Mouse (Mus musculus) small intestine, adult 2 months (tissue): Measurements from ENCODE around the gene Synpo2. TPM values are rescaled to one million over a fixed set of nuclear protein-coding genes. Genes with fewer than 3 reads are reported as not detected.

Experiments
- H3K27ac ChIP-seq: fragments of 200-500 bp; 2 replicates; pipeline ENCODE4 v1.5.1; 2012; ENCODE audit warnings: low read depth, low read length, control low read depth, inconsistent platforms; ENCODE audit not compliant: insufficient read depth
- H3K27me3 ChIP-seq: fragments of 200-500 bp; 2 replicates; pipeline ENCODE4 v1.6.1; 2012; ENCODE audit warnings: mild to moderate bottlenecking, moderate library complexity, low read length, inconsistent platforms; ENCODE audit not compliant: control insufficient read depth, insufficient read depth
- H3K36me3 ChIP-seq: fragments of 200-500 bp; 2 replicates; pipeline ENCODE4 v1.6.1; 2012; ENCODE audit warnings: mild to moderate bottlenecking, low read length, control low read depth, inconsistent platforms; ENCODE audit not compliant: control insufficient read depth, insufficient read depth
- H3K4me1 ChIP-seq: fragments of 200-500 bp; 2 replicates; pipeline ENCODE4 v1.6.1; 2012; ENCODE audit warnings: low read length, inconsistent platforms, mixed read lengths; ENCODE audit not compliant: control insufficient read depth, insufficient read depth, insufficient read length
- H3K4me3 ChIP-seq: fragments of 200-500 bp; 2 replicates; pipeline ENCODE4 v1.5.1; 2012; ENCODE audit warnings: low read depth, mild to moderate bottlenecking, control low read depth, inconsistent platforms, low read length, moderate library complexity
- CTCF ChIP-seq: fragments of 200-500 bp; IDR thresholded peaks from 2 replicates; pipeline ENCODE4 v1.5.1; 2012; ENCODE audit warnings: low read depth, mild to moderate bottlenecking, control low read depth, inconsistent platforms, low read length, moderate library complexity, mixed read lengths; ENCODE audit not compliant: insufficient replicate concordance, insufficient read length; ENCODE audit errors: extremely low read depth
- POLR2A ChIP-seq: fragments of 200-500 bp; IDR thresholded peaks from 2 replicates; pipeline ENCODE4 v1.6.1; 2012; ENCODE audit warnings: low read depth, mild to moderate bottlenecking, control low read depth, inconsistent platforms, low read length, moderate library complexity
- WGBS: fragments of 180-500 bp; shearing (Covaris S2); methylation state at CpG from one replicate; pipeline ENCODE4 v1.1.7; 2018; 5-methylcytosine and 5-hydroxymethylcytosine counted together
- polyA plus RNA-seq: library from polyadenylated mRNA; depleted of rRNA; stranded (reverse); fragments of >200 nt; gene quantifications from 2 replicates; pipeline ENCODE4 v1.2.3, GENCODE M21; 2012

Gene Synpo2
- polyA plus RNA-seq, 1 experiment: 7.6 TPM

GRCm38 (mm10) chr3:123115770-123116527 lies 120.0 kb downstream of the Synpo2 start:
- Histone ChIP-seq H3K4me3 (peak overlapping the region; percentile 40), H3K27ac (peak overlapping the region; percentile 56), H3K4me1 (peaks cover 4% of the 10 kb centered on the region), H3K27me3 (no peaks in the 10 kb centered on the region), H3K36me3 (no peaks in the 10 kb centered on the region)
- 11% methylated on average over 15 of the region's 15 CpGs for WGBS
- TF ChIP-seq CTCF (no peak), POLR2A (no peak)

GRCm38 (mm10) chr3:123114001-123114635 lies 121.8 kb downstream of the Synpo2 start:
- H3K4me1 ChIP-seq: peaks cover 4% of the 10 kb centered on the region
- H3K27ac ChIP-seq: no peak overlapping the region
- H3K36me3 ChIP-seq: no peaks in the 10 kb centered on the region
- TF ChIP-seq POLR2A (no peak), CTCF (no peak)
- 89% methylated on average over 21 of the region's 21 CpGs for WGBS
- no peaks in the 10 kb centered on the region for H3K27me3 ChIP-seq
- no peak overlapping the region for H3K4me3 ChIP-seq

- TF ChIP-seq CTCF (no peak), POLR2A (no peak)
- no peak overlapping the region for H3K27ac ChIP-seq
- 84% methylated on average over 11 of the region's 11 CpGs for WGBS
- H3K27me3 ChIP-seq: no peaks in the 10 kb centered on the region
- H3K4me1 ChIP-seq: peaks cover 4% of the 10 kb centered on the region
- H3K36me3 ChIP-seq: no peaks in the 10 kb centered on the region
- H3K4me3 ChIP-seq: no peak overlapping the region
Measured at GRCm38 (mm10) chr3:123112781-123113180, 123.2 kb downstream of the Synpo2 start.

- Histone ChIP-seq H3K27ac (no peak overlapping the region), H3K4me1 (peaks cover 4% of the 10 kb centered on the region), H3K4me3 (no peak overlapping the region), H3K27me3 (no peaks in the 10 kb centered on the region), H3K36me3 (no peaks in the 10 kb centered on the region)
- WGBS: 84% methylated on average over 10 of the region's 10 CpGs
- no peak for TF ChIP-seq POLR2A
Measured at GRCm38 (mm10) chr3:123111071-123111711, 124.8 kb downstream of the Synpo2 start.

GRCm38 (mm10) chr3:123107830-123108549 lies 128.0 kb downstream of the Synpo2 start:
- no peak overlapping the region for H3K4me3 ChIP-seq
- H3K27me3 ChIP-seq: no peaks in the 10 kb centered on the region
- no peak for TF ChIP-seq POLR2A
- WGBS: 45% methylated on average over 14 of the region's 14 CpGs
- 0 out of 2 replicates have a peak overlapping the region, but pooled peaks have one; percentile 12 for H3K27ac ChIP-seq
- no peaks in the 10 kb centered on the region for H3K4me1 ChIP-seq
- H3K36me3 ChIP-seq: no peaks in the 10 kb centered on the region

GRCm38 (mm10) chr3:123104325-123104724 lies 131.6 kb downstream of the Synpo2 start:
- WGBS: 69% methylated on average over 6 of the region's 6 CpGs
- TF ChIP-seq POLR2A: no peak
- TF ChIP-seq CTCF: no peak
- Histone ChIP-seq H3K4me1 (no peaks in the 10 kb centered on the region), H3K4me3 (no peak overlapping the region), H3K27me3 (no peaks in the 10 kb centered on the region), H3K36me3 (no peaks in the 10 kb centered on the region), H3K27ac (peak overlapping the region; percentile 7; the same call in 1 of the 2 replicates)
